Mouse (Mus musculus) cerebellum, adult 11-12 months (tissue): Measurements from ENCODE around the gene Olfr372.
"Not testable (repeated sequence)": the region's sequence is repeated elsewhere in the genome, so short reads cannot be mapped to it uniquely, and the experiment has no call there.

Experiments used
- DNase-seq: peaks from one replicate; pipeline ENCODE4 v3.0.0; 2022

The Olfr372 gene

GRCm38 (mm10) chr8:72040918-72041317 is at the start of gene Olfr372:
TSS of gene Olfr372 (plus strand) at chr8:72041218.
- not testable (repeated sequence) for DNase-seq

GRCm38 (mm10) chr8:71999434-71999833 is 41.6 kb upstream of the Olfr372 start:
- no peak for DNase-seq

- DNase-seq, result no peak
These were observed 40.8 kb upstream of the Olfr372 start for GRCm38 (mm10) chr8:72000223-72000622.

- no peak for DNase-seq
These were observed 38.1 kb upstream of the Olfr372 start for GRCm38 (mm10) chr8:72002942-72003341.

GRCm38 (mm10) chr8:72005912-72006311 is 35.1 kb upstream of the Olfr372 start:
- no peak for DNase-seq

- DNase-seq, result no peak
These were observed 34.3 kb upstream of the Olfr372 start for GRCm38 (mm10) chr8:72006763-72007162.

- DNase-seq, result no peak
These were observed 32.8 kb upstream of the Olfr372 start for GRCm38 (mm10) chr8:72008134-72008641.

GRCm38 (mm10) chr8:72009473-72009872 is 31.5 kb upstream of the Olfr372 start, which contains the start of gene Cyp4f18:
TSS of gene Cyp4f18 (minus strand) at chr8:72009626.
- DNase-seq, result no peak

- DNase-seq, result not testable (repeated sequence)
These were observed 27.4 kb upstream of the Olfr372 start for GRCm38 (mm10) chr8:72013506-72014228.

GRCm38 (mm10) chr8:72017339-72017738 is 23.7 kb upstream of the Olfr372 start:
- DNase-seq, result not testable (repeated sequence)

GRCm38 (mm10) chr8:72018141-72018540 is 22.9 kb upstream of the Olfr372 start:
- DNase-seq, result no peak

- peak; percentile 45 for DNase-seq
These were observed 22.0 kb upstream of the Olfr372 start for GRCm38 (mm10) chr8:72019022-72019421.

- no peak for DNase-seq
These were observed 21.2 kb upstream of the Olfr372 start for GRCm38 (mm10) chr8:72019816-72020215.

GRCm38 (mm10) chr8:72024886-72025285 is 16.1 kb upstream of the Olfr372 start:
- not testable (repeated sequence) for DNase-seq

- peak; percentile 19 for DNase-seq
These were observed 8.1 kb upstream of the Olfr372 start for GRCm38 (mm10) chr8:72032926-72033325.

- no peak for DNase-seq
These were observed 1.5 kb downstream of the Olfr372 start for GRCm38 (mm10) chr8:72042493-72042892.

- not testable (repeated sequence) for DNase-seq
These were observed 13.6 kb downstream of the Olfr372 start for GRCm38 (mm10) chr8:72054633-72055032.

- not testable (repeated sequence) for DNase-seq
These were observed 16.6 kb downstream of the Olfr372 start for GRCm38 (mm10) chr8:72057643-72058042.

GRCm38 (mm10) chr8:72066819-72067399 is 25.9 kb downstream of the Olfr372 start:
- not testable (repeated sequence) for DNase-seq

- not testable (repeated sequence) for DNase-seq
These were observed 41.9 kb downstream of the Olfr372 start, which contains the start of gene Olfr373 for GRCm38 (mm10) chr8:72082877-72083276. TSS of gene Olfr373 (plus strand) at chr8:72083177.

- no peak for DNase-seq
These were observed 43.7 kb downstream of the Olfr372 start for GRCm38 (mm10) chr8:72084744-72085143.

GRCm38 (mm10) chr8:72087611-72088010 is 46.6 kb downstream of the Olfr372 start:
- not testable (repeated sequence) for DNase-seq

GRCm38 (mm10) chr8:72096721-72097120 is 55.7 kb downstream of the Olfr372 start:
- DNase-seq, result not testable (repeated sequence)
